Mouse (Mus musculus) midbrain, embryonic 11.5 days (tissue): Measurements from ENCODE around the gene Prkag1. TPM values are rescaled to one million over a fixed set of nuclear protein-coding genes. Genes with fewer than 3 reads are reported as not detected.

Experiments
- ATAC-seq: fragments of 200-750 bp; cut with Nextera tagmentation; 2 replicates; pipeline ENCODE4 v1.8.0; 2017; ENCODE audit warnings: moderate TSS enrichment, moderate library complexity; ENCODE audit not compliant: low FRiP score
- DNase-seq: peaks from one replicate; pipeline ENCODE4 v3.0.0; 2015; ENCODE audit warnings: low spot score; ENCODE audit errors: missing footprints
- H3K27ac ChIP-seq: fragments of 300-500 bp; sonication (generic); 2 replicates; pipeline ENCODE4 v1.5.1; 2014; ENCODE audit warnings: low read depth, low read length
- H3K27me3 ChIP-seq: fragments of 300-500 bp; sonication (generic); 2 replicates; pipeline ENCODE4 v1.6.1; 2014; ENCODE audit warnings: mild to moderate bottlenecking, low read length, moderate library complexity, mixed read lengths; ENCODE audit not compliant: control insufficient read depth, insufficient read depth
- H3K36me3 ChIP-seq: fragments of 300-500 bp; sonication (generic); 2 replicates; pipeline ENCODE4 v1.6.1; 2014; ENCODE audit warnings: mild to moderate bottlenecking, low read length, moderate library complexity, mixed read lengths; ENCODE audit not compliant: control insufficient read depth, insufficient read depth
- H3K4me1 ChIP-seq: fragments of 300-500 bp; sonication (generic); 2 replicates; pipeline ENCODE4 v1.6.1; 2014; ENCODE audit warnings: low read length; ENCODE audit not compliant: control insufficient read depth, insufficient read depth
- H3K4me2 ChIP-seq: fragments of 300-500 bp; sonication (generic); 2 replicates; pipeline ENCODE4 v1.6.1; 2014; ENCODE audit warnings: mild to moderate bottlenecking, moderate library complexity
- H3K4me3 ChIP-seq: fragments of 300-500 bp; sonication (generic); 2 replicates; pipeline ENCODE4 v1.5.1; 2014; ENCODE audit warnings: low read depth, low read length
- H3K9ac ChIP-seq: fragments of 300-500 bp; sonication (generic); 2 replicates; pipeline ENCODE4 v1.6.1; 2014; ENCODE audit warnings: low read length
- H3K9me3 ChIP-seq: fragments of 300-500 bp; sonication (generic); 2 replicates; pipeline ENCODE4 v1.6.1; 2016; ENCODE audit warnings: low read length; ENCODE audit not compliant: control insufficient read depth
- WGBS: fragments of 180-500 bp; shearing (Covaris S2); extraction: QIAGEN DNeasy Blood & Tissue Kit; methylation state at CpG from one replicate; pipeline ENCODE4 v1.1.7; 2014; 5-methylcytosine and 5-hydroxymethylcytosine counted together
- polyA plus RNA-seq: library from polyadenylated mRNA; unstranded; fragments of >200 nt; fragmentation: Nextera tagmentation; extraction: Ambion mirVana; gene quantifications from 2 replicates; pipeline ENCODE4 v1.2.1, GENCODE M21; 2014

Prkag1 gene
- polyA plus RNA-seq, 1 experiment from 2014 or later = 81.4 TPM

DNA sequence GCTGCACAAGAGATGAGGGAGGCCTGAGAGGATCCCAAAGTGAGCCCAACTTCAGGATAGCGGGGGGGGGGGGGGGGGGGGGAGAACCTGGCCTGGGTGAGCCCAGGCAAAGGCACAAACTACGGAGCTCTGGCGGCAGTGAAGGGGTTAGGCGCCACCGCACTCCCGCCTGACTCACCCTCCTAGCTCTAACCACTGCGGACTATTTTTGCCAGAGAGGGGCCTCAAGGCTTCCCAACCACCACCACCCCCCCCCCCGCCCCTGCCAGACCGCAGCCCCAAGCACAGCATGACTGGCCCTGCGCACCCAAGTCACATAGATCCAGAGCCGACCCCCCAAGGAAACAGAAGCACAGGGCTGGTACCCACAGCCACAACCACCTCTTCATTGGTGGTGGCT is 52.5 kb downstream of the Prkag1 start:
- Histone ChIP-seq H3K36me3 (no peaks in the 10 kb centered on the region), H3K4me3 (no peak overlapping the region), H3K9me3 (no peaks in the 10 kb centered on the region), H3K9ac (no peak overlapping the region), H3K27ac (no peak overlapping the region), H3K4me1 (peaks cover 16% of the 10 kb centered on the region), H3K27me3 (peaks cover 87% of the 10 kb centered on the region), H3K4me2 (no peak overlapping the region)
- no peak for DNase-seq
- 0% methylated on average over 9 of the region's 11 CpGs for WGBS
- no peak for ATAC-seq

DNA sequence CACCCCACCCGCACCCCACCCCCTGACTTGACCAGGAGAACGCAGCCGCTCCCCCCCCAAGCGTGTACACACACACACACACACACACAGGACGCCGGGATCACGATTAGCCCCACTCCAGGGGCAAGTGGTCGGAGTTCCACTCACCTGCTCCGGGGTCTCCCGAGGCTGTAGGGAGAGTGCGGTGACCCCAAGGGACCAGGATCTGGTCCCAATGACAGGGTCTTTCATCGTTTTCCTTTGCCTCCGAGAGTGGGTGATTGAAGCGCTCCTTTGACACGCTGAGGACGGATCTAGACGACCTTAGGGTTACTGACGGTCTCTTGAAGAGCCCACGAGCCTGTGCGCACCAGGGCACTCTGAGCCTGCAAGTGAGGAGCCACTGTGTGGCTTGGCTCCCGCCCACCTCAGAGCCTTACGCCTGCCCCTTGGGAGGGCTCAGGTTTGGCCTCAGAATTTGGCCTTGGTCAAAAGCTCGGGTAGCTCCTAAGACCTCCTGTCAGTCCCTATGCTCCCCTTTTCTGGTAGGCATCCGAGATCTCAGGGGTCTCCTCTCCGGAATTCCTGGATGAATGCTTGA is 53.0 kb downstream of the Prkag1 start:
- no peak for ATAC-seq
- peaks cover 16% of the 10 kb centered on the region for H3K4me1 ChIP-seq

DNA sequence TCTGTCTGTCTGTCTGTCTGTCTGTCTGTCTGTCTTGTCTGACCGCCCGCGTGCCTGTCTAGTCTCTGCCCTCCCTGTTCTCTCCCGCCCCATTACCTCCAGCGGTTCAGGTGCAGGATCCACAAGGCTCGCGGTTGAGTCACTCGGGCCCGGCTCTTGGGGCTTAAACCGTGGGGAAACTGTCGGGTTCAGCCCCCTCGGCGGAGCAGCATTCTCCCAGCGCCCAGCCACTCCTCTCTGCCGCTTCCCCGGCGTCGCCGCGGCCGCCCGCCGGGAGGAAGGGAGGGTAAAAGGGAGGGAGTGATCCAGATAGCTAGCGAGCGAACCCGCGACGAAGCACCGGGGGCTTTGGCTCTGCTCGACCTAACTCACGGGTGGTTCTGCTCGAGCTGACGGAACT is 53.6 kb downstream of the Prkag1 start, which contains the start of gene Wnt10b:
Gene Wnt10b (minus strand): TSS at position 389 of the 400 bp plus-strand sequence.
- Histone ChIP-seq H3K4me1 (peaks cover 16% of the 10 kb centered on the region), H3K27me3 (peaks cover 97% of the 10 kb centered on the region), H3K9me3 (no peaks in the 10 kb centered on the region), H3K4me3 (no peak within 1 kb of the TSS; the same call in none of the 2 replicates), H3K9ac (no peak within 1 kb of the TSS), H3K27ac (no peak within 1 kb of the TSS), H3K4me2 (peak within 1 kb of the TSS; percentile 5; the same call in 1 of the 2 replicates), H3K36me3 (no peaks in the 10 kb centered on the region)
- ATAC-seq = no peak
- 1% methylated on average over 33 of the region's 33 CpGs for WGBS
- DNase-seq = peak; percentile 93

More for the DNA sequence above, 53.0 kb downstream of the Prkag1 start:
- peak; percentile 94 for DNase-seq
- Histone ChIP-seq H3K4me3 (no peak overlapping the region; the same call in 1 of the 2 replicates), H3K4me2 (peak overlapping the region; percentile 5; the same call in 1 of the 2 replicates), H3K27ac (no peak overlapping the region), H3K9me3 (no peaks in the 10 kb centered on the region), H3K9ac (no peak overlapping the region), H3K36me3 (no peaks in the 10 kb centered on the region), H3K27me3 (peaks cover 92% of the 10 kb centered on the region)
- WGBS = 2% methylated on average over 24 of the region's 25 CpGs

DNA sequence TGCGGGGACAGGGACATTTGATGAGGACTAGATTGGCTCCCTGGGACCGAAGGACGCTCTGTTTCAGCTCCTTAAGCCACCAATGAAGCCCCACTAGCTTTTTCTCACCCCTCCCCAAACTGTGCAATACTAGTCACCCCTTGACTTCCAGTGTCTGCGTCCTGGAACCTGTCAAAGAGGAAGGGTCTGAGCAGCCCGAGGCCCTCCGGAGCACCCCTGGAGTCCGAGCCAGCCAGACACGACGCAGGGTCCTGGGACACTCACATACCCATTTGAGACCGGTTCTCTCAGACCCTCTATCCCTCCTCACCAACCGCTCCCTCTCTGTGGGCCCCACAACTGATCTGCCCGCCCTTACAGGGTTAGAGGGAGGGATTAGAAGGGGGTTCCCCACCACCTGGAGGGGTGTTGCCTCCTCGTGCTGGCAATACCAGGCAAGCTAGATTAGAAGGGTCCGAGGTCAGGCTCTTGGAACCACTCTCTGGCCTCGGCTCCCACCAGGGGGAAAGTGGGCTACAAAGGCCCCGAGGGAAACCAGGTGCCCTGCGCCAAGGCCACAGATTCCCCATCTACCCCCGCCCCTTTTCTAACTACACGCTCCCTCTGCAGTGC is 54.2 kb downstream of the Prkag1 start:
- under 1% methylated on average over 19 of the region's 19 CpGs for WGBS
- H3K4me1 ChIP-seq = peaks cover 18% of the 10 kb centered on the region

DNA sequence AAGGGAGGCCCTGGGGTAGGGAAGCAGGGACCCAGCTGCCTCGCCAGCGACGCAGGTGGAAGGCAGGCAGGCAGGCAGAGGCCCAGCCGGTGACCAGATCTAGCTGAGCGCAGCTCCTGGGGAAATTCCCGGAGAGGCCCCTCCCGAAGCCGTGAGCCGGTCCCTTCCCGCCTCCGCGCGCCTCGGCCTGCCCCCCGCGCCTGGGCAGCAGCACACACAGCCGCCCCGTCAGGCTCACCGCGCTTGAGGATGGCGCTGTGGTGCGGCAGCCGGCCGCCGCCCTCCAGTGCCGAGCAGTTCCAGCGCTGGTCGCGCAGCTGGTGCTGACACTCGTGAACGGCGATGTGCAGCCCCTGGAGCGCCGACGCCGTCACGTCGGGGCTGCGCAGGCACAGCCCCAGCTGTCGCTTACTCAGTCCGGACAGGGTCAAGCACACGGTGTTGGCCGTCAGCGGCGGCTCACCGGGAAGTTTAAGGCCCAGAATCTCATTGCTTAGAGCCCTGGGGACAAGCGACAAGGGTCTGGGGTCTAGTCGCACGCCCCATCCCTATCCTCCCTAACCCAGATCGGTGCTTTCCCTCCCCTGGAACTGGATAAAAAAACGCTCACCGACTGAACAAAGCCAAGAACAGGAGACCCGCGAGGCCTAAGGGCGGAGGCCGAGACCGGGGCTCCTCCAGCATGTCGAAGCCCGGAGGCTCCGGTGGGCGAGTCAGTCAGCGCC is 54.9 kb downstream of the Prkag1 start:
- Histone ChIP-seq H3K9ac (peak overlapping the region; percentile 24; the same call in 1 of the 2 replicates), H3K9me3 (no peaks in the 10 kb centered on the region), H3K27me3 (peaks cover 100% of the 10 kb centered on the region), H3K4me3 (peak overlapping the region; percentile 10), H3K4me1 (peaks cover 18% of the 10 kb centered on the region), H3K27ac (no peak overlapping the region), H3K36me3 (no peaks in the 10 kb centered on the region), H3K4me2 (peak overlapping the region; percentile 33)
- peak; percentile 58 for ATAC-seq
- WGBS = under 1% methylated on average over 57 of the region's 62 CpGs
- peak; percentile 90 for DNase-seq

More for the DNA sequence above, 54.2 kb downstream of the Prkag1 start:
- Histone ChIP-seq H3K4me3 (no peak overlapping the region; the same call in 1 of the 2 replicates), H3K36me3 (no peaks in the 10 kb centered on the region), H3K9me3 (no peaks in the 10 kb centered on the region), H3K27ac (no peak overlapping the region), H3K27me3 (peaks cover 99% of the 10 kb centered on the region), H3K9ac (no peak overlapping the region), H3K4me2 (no peak overlapping the region)
- DNase-seq (peak; percentile 95), ATAC-seq (no peak)

DNA sequence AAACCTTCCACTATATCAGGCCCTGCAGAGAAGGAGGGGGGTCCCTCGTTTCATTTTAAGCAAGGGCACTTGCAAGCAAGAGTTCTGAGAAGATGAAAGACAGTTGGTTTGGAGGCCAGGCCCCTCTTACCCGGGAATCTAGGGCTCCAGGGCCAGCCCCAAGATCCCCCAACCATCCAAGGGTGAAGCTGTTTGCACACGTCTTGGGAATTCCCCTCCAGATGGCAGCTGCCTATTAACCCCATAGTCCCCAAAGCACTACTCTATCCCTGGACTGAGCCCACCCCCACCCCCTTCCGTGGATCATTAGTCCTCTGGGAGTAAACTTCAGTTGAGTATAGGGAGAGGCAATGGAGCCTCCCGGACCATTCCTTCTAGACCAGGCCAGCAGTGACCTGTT is 55.8 kb downstream of the Prkag1 start:
- Histone ChIP-seq H3K27ac (no peak overlapping the region), H3K9me3 (no peaks in the 10 kb centered on the region), H3K4me1 (peaks cover 18% of the 10 kb centered on the region), H3K4me2 (no peak overlapping the region), H3K27me3 (peaks cover 98% of the 10 kb centered on the region), H3K9ac (no peak overlapping the region), H3K4me3 (no peak overlapping the region), H3K36me3 (no peaks in the 10 kb centered on the region)
- WGBS = 0% methylated on average over 5 of the region's 5 CpGs
- ATAC-seq = no peak
- DNase-seq = peak; percentile 89

DNA sequence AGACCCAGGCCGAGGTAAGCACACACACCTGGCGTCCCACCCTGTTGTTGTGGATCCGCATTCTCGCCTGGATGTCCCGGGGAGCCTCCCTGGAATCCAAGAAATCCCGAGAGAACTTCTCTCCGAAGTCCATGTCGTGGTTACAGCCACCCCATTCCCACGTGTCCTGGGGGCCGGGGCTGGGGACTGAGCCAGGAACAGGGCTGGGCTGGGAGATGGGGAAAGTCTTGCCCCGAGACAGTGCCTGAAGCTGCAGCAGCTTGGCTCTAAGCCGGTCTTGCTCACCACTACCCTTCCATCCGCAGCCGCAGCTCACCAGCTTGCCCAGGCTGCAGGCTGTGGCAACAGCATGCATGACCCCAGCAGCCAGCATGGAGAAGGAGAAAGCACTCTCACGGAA is 57.2 kb downstream of the Prkag1 start:
- Histone ChIP-seq H3K9ac (no peak overlapping the region), H3K27ac (no peak overlapping the region), H3K4me2 (no peak overlapping the region), H3K36me3 (no peaks in the 10 kb centered on the region), H3K9me3 (no peaks in the 10 kb centered on the region), H3K27me3 (peaks cover 88% of the 10 kb centered on the region), H3K4me1 (peaks cover 18% of the 10 kb centered on the region), H3K4me3 (no peak overlapping the region)
- WGBS = 16% methylated on average over 15 of the region's 15 CpGs
- DNase-seq (peak; percentile 88), ATAC-seq (no peak)

DNA sequence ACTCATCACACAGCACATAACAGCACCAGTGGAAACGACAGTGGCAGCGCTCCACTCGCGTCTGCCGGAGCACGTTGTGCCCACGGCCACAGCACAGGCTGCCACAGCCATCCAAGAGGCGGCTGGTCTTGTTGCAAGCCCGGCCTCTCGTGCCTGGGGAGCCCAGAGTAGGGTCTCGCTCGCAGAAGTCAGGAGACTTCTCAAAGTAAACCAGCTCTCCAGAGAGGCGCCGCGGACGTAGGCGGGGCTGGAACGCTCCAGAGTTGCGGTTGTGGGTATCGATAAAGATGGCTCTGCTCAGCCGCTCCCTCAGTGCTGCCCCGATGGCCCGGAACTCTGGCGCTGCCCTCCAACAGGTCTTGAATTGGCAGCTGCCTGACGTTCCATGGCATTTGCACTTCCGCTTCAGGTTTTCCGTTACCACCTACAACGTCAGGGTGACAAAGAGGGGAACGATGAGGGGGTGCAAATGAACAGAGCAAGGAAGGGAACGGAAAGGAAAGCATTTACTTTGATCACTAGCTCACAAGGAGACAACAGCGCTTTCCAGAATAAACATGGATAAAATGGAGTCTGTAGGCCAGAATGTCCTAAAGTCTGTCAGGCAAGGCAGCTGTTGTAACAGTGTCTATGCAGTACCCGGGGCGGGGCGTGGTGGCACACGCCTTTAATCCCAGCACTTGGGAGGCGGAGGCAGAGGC is 58.7 kb downstream of the Prkag1 start:
- peak overlapping the region; percentile 37 for H3K4me2 ChIP-seq
- H3K4me3 ChIP-seq = peak overlapping the region; percentile 17; the same call in 1 of the 2 replicates
- DNase-seq (peak; percentile 92), ATAC-seq (no peak)
- peaks cover 74% of the 10 kb centered on the region for H3K27me3 ChIP-seq
- 3% methylated on average over 36 of the region's 36 CpGs for WGBS
- peak overlapping the region; percentile 33; the same call in 1 of the 2 replicates for H3K9ac ChIP-seq
- no peaks in the 10 kb centered on the region for H3K9me3 ChIP-seq
- no peak overlapping the region for H3K27ac ChIP-seq
- H3K4me1 ChIP-seq = peaks cover 15% of the 10 kb centered on the region
- H3K36me3 ChIP-seq = no peaks in the 10 kb centered on the region
